Mouse (Mus musculus): ENCODE measurements around the gene Pold1. TPM values are rescaled to one million over a fixed set of nuclear protein-coding genes. Genes with fewer than 3 reads are reported as not detected.

Gene Pold1
- polyA plus RNA-seq, 1 experiment from 2014 or later: 46.9 TPM

DNA sequence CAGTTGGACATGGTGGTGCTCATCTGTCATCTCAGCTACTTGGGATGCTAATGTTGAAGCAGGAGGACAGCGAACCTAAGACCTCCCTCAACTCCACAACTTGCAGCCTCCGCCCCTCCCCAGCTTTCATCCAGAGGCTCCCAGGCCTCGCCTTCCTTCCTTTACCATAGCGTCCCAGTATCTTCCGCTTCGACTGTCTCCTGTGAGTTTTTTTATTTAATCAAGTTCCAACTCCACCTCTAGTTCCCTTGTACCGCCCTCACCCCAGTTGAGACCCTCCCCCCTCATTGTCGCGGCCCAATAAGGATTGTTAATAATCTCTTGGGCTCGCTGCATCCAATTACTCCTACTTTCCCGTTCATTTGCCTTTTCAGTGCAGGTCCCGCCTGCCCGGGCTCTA, 41.3 kb upstream of the Pold1 start:
- Histone ChIP-seq H3K9ac (replicated peaks) (no peak overlapping the region), H3K4me2 (replicated peaks) (peak overlapping the region; percentile 97), H3K27me3 (peaks cover 29% of the 10 kb centered on the region), H3K4me1 (peaks cover 70% of the 10 kb centered on the region), H3K36me3 (no peaks in the 10 kb centered on the region), H3K27ac (replicated peaks) (peak overlapping the region; percentile 58), H3K9me3 (no peaks in the 10 kb centered on the region), H3K4me3 (peak overlapping the region; percentile 64)
- WGBS: 5% methylated on average over 13 of the region's 13 CpGs
- ATAC-seq (replicated peaks): no peak

DNA sequence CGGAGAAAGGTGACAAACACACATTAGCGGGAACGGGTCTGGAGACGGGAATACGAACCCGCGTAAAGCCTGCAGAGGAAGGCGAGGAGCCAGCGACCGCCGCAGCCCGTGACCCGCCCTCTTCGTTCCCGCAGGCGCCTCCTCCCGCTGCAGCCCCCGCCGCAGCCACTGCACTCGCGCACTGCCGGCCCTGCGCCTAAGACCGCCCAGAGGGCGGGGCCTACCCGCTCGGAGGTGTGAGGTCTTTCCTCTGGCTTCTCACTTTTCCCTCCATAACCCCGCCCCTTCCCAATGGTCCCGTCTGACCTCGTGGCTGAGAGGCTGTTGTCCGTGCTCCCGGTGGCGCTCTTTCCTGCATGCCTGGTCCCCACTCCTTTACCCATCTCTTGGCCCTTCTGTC, 40.5 kb upstream of the Pold1 start:
- H3K9me3 ChIP-seq: no peaks in the 10 kb centered on the region
- ATAC-seq (replicated peaks): peak; percentile 12; the same call in 1 of the 2 replicates
- peak overlapping the region; percentile 47 for H3K9ac ChIP-seq (replicated peaks)
- no peaks in the 10 kb centered on the region for H3K36me3 ChIP-seq
- H3K4me1 ChIP-seq: peaks cover 63% of the 10 kb centered on the region
- peak overlapping the region; percentile 97 for H3K4me2 ChIP-seq (replicated peaks)
- H3K27me3 ChIP-seq: peaks cover 30% of the 10 kb centered on the region
- WGBS: 0% methylated on average over 33 of the region's 33 CpGs
- peak overlapping the region; percentile 58 for H3K27ac ChIP-seq (replicated peaks)
- H3K4me3 ChIP-seq: peak overlapping the region; percentile 64

DNA sequence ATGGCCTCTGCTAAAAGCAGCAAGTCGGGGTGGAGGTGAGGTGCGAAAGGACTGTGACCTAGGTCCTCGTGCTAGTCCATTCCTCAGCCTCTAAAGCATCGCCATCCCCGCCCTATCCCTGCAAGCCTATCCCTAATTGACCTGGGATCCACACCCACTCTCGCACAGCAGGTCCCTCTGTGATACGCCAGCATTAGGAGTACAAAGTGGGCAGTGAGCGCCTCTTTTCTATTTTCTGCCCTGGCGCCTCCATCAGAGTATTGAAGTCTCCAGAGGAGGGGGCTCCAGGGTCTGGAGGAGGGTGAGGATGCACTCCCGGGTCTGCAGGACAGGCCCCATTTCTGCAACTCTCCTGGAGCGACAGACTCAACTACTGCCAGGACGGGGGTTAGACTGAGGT, 39.7 kb upstream of the Pold1 start:
- H3K4me3 ChIP-seq: peak overlapping the region; percentile 64
- H3K9me3 ChIP-seq: no peaks in the 10 kb centered on the region
- ATAC-seq (replicated peaks): no peak
- peaks cover 56% of the 10 kb centered on the region for H3K4me1 ChIP-seq
- WGBS: 10% methylated on average over 12 of the region's 12 CpGs
- H3K4me2 ChIP-seq (replicated peaks): peak overlapping the region; percentile 97
- no peak overlapping the region for H3K27ac ChIP-seq (replicated peaks)
- peak overlapping the region; percentile 47 for H3K9ac ChIP-seq (replicated peaks)
- H3K27me3 ChIP-seq: peaks cover 30% of the 10 kb centered on the region
- no peaks in the 10 kb centered on the region for H3K36me3 ChIP-seq

DNA sequence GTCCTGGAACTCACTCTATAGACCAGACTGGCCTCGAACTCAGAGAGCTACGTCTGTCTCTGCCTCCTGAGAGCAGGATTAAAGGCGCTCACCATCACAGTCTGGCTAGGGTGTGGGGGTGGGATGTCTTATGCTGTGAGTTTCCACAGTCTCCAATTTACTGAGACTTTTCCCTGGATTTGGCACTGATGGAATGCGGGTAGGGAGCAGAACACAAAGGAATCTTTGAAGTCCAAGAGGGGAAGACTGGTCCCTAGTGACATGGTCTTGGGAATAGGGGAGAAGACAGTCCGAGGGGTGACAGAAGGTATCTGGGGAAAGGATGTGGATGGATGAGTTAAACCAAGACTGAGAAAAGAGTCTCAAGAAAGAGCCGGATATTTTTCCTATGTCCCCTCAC, 39.0 kb upstream of the Pold1 start:
- no peak for ATAC-seq (replicated peaks)
- Histone ChIP-seq H3K4me1 (peaks cover 49% of the 10 kb centered on the region), H3K4me2 (replicated peaks) (peak overlapping the region; percentile 97), H3K9ac (replicated peaks) (peak overlapping the region; percentile 51), H3K9me3 (no peaks in the 10 kb centered on the region), H3K27me3 (peaks cover 24% of the 10 kb centered on the region), H3K27ac (replicated peaks) (no peak overlapping the region), H3K4me3 (peak overlapping the region; percentile 64), H3K36me3 (no peaks in the 10 kb centered on the region)
- WGBS: 36% methylated on average over 6 of the region's 6 CpGs

DNA sequence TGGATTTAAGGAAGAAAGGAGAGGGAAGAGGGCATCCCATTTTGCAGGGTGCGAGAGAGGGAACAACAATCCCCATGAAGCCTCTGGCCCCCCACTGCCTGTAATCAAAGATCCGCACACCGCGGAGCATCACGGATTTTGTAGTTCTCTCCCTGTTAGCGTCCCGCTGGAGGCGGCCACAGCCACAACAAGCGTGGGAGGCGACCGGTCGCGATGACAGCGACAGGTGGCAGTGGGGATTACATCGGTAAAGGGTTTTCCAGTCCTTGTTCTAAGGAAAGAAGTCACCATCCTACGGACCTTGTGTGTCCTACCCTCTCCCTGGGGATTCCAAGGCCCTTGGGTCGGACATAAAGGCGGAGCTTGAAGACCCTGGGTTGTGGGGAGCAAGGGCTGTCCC, 38.3 kb upstream of the Pold1 start:
- no peaks in the 10 kb centered on the region for H3K9me3 ChIP-seq
- H3K4me1 ChIP-seq: peaks cover 42% of the 10 kb centered on the region
- peaks cover 16% of the 10 kb centered on the region; the same call in 1 of the 2 replicates for H3K27me3 ChIP-seq
- peak; percentile 36 for ATAC-seq (replicated peaks)
- peak overlapping the region; percentile 64 for H3K4me3 ChIP-seq
- H3K27ac ChIP-seq (replicated peaks): peak overlapping the region; percentile 62; the same call in 1 of the 2 replicates
- peak overlapping the region; percentile 97 for H3K4me2 ChIP-seq (replicated peaks)
- WGBS: 0% methylated on average over 18 of the region's 18 CpGs
- H3K36me3 ChIP-seq: no peaks in the 10 kb centered on the region
- H3K9ac ChIP-seq (replicated peaks): peak overlapping the region; percentile 51

DNA sequence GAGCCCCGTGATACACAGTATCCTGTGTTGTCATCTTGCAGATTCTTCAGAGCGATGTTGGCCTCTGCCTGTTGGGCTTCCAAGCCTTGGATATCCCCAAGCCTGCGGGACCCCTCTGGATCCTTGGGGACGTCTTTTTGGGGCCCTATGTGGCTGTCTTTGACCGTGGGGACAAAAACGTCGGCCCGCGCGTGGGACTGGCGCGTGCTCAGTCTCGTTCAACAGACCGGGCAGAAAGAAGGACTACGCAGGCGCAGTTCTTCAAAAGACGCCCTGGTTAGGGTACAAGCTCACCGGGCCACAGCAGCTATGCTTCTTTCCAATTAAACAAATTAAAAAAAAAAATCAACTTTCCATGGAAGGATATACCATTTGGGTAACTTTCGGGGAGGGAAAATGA, 37.9 kb upstream of the Pold1 start:
- Histone ChIP-seq H3K9ac (replicated peaks) (peak overlapping the region; percentile 51), H3K27ac (replicated peaks) (peak overlapping the region; percentile 62; the same call in 1 of the 2 replicates), H3K4me3 (peak overlapping the region; percentile 64), H3K36me3 (no peaks in the 10 kb centered on the region), H3K4me1 (peaks cover 37% of the 10 kb centered on the region), H3K27me3 (peaks cover 12% of the 10 kb centered on the region; the same call in 1 of the 2 replicates), H3K9me3 (no peaks in the 10 kb centered on the region), H3K4me2 (replicated peaks) (peak overlapping the region; percentile 97)
- ATAC-seq (replicated peaks): no peak
- 10% methylated on average over 19 of the region's 19 CpGs for WGBS

DNA sequence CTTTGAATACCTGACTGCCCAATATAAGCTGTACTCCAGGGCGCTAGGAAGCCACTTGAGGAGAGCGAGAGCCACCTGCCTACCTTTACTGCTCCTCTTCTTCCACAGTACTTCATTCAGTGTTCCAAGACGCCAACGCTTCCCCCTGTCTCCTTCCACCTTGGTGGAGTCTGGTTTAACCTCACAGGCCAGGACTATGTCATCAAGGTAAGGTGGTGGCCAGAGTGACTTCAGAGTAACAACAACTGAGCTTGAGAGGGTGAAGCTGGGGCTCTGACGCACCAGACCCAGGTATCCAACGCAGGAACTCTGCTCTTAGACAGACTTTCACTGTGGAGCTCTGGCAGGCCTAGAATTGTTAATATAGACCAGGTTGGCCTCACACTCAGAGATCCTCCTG, 37.0 kb upstream of the Pold1 start:
- peaks cover 31% of the 10 kb centered on the region for H3K4me1 ChIP-seq
- no peak for ATAC-seq (replicated peaks)
- peaks cover 12% of the 10 kb centered on the region; the same call in 1 of the 2 replicates for H3K27me3 ChIP-seq
- WGBS: 96% methylated on average over 6 of the region's 6 CpGs
- H3K9ac ChIP-seq (replicated peaks): no peak overlapping the region
- no peak overlapping the region for H3K4me3 ChIP-seq
- no peaks in the 10 kb centered on the region for H3K36me3 ChIP-seq
- no peak overlapping the region for H3K27ac ChIP-seq (replicated peaks)
- no peak overlapping the region for H3K4me2 ChIP-seq (replicated peaks)
- H3K9me3 ChIP-seq: no peaks in the 10 kb centered on the region

DNA sequence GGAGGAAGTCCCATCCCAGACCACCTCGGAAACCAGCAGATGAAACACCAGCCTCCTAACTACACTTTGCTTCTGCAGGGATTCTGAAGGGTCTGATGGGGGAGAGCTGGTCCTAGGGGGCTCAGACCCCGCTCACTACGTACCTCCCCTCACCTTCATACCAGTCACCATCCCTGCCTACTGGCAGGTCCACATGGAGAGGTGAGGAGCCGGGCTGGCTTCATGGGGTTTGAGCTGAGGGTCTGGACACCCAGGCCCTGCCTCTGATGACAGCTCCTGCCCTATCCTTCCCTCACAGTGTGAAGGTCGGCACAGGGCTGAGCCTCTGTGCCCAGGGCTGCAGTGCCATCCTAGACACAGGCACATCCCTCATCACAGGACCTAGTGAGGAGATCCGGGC, 36.3 kb upstream of the Pold1 start:
- H3K27ac ChIP-seq (replicated peaks): no peak overlapping the region
- no peak overlapping the region for H3K4me3 ChIP-seq
- H3K27me3 ChIP-seq: peaks cover 12% of the 10 kb centered on the region; the same call in 1 of the 2 replicates
- no peak overlapping the region for H3K4me2 ChIP-seq (replicated peaks)
- no peaks in the 10 kb centered on the region for H3K36me3 ChIP-seq
- 91% methylated on average over 6 of the region's 6 CpGs for WGBS
- no peaks in the 10 kb centered on the region for H3K9me3 ChIP-seq
- H3K4me1 ChIP-seq: peaks cover 29% of the 10 kb centered on the region
- no peak overlapping the region for H3K9ac ChIP-seq (replicated peaks)
- ATAC-seq (replicated peaks): no peak

DNA sequence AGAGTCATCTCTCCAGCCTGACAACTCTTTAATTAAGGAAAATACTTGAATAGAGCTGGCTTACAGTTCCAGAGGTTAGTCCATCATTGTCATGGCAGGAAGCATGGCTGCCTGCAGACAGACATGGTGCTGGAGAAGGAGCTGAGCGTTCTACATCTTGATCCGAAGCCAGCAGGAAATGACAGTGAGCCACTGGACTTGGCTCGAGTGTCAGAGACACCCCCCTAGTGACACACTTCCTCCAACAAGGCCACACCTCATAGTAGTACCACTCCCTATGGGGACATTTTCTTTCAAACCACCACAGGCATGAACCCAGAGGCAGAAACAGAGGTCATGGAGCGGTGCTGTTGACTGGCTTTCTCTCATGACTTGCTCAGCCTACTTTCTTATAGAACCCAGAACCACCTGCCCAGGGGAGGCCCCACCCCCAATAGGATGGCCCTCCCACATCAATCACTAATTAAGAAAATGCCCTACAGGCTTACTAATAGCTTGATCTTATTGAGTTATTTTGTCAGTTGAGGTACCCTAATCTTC, 35.7 kb upstream of the Pold1 start:
- H3K27ac ChIP-seq (replicated peaks): no peak overlapping the region

DNA sequence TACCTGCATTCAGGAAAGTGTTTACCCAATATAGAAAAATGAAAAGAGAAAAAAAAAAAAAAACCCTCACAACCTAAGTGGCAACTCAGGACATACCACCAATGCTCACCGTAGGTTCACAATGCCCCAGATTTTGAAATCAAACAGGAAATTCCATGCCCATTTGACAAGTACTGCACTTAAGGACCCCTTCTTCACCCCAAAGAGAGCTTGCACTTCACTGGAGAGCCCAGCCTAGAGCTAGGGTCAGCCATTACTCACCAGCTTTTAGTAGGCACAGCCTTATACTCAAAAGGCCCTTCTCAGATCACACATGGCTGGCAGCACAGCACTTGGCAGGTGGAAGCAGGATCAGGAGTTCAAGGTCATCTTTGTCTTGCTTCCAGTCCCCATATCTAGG, 34.5 kb upstream of the Pold1 start:
- no peaks in the 10 kb centered on the region for H3K9me3 ChIP-seq
- ATAC-seq (replicated peaks): no peak
- H3K4me1 ChIP-seq: peaks cover 12% of the 10 kb centered on the region
- no peaks in the 10 kb centered on the region for H3K36me3 ChIP-seq
- H3K9ac ChIP-seq (replicated peaks): no peak overlapping the region
- H3K27ac ChIP-seq (replicated peaks): no peak overlapping the region
- no peak overlapping the region for H3K4me3 ChIP-seq
- H3K27me3 ChIP-seq: peaks cover 12% of the 10 kb centered on the region; the same call in 1 of the 2 replicates
- no peak overlapping the region for H3K4me2 ChIP-seq (replicated peaks)
- 100% methylated on average over 1 of the region's 1 CpGs for WGBS

More for the DNA sequence above, 35.7 kb upstream of the Pold1 start:
- Histone ChIP-seq H3K9me3 (no peaks in the 10 kb centered on the region), H3K36me3 (no peaks in the 10 kb centered on the region), H3K4me3 (no peak overlapping the region), H3K4me1 (peaks cover 23% of the 10 kb centered on the region), H3K27me3 (peaks cover 12% of the 10 kb centered on the region; the same call in 1 of the 2 replicates), H3K4me2 (replicated peaks) (no peak overlapping the region), H3K9ac (replicated peaks) (no peak overlapping the region)
- no peak for ATAC-seq (replicated peaks)
- WGBS: 82% methylated on average over 4 of the region's 4 CpGs

DNA sequence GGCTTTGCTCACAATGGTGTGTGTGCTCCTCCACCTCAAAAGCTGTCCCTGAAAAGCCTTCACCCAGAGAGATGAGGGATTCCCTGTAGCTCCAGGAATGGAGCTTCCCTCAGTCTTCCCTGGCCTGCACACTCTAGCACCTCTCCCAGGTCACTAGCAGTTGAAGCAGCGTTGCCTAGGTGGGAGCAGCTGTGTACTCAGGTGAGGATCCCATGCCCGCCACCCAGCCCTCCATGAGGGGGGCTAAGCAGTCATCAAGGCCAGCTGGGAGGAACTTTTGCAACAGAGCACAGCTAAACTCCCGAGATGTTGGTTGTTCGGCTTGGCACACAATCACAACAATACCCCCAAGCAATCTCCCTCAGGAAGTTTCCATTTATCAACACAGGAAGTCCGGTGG, 34.1 kb upstream of the Pold1 start:
- no peak overlapping the region for H3K27ac ChIP-seq (replicated peaks)
- no peaks in the 10 kb centered on the region for H3K9me3 ChIP-seq
- H3K4me1 ChIP-seq: peaks cover 8% of the 10 kb centered on the region
- H3K27me3 ChIP-seq: peaks cover 10% of the 10 kb centered on the region; the same call in 1 of the 2 replicates
- ATAC-seq (replicated peaks): no peak
- WGBS: 85% methylated on average over 5 of the region's 5 CpGs
- no peak overlapping the region for H3K9ac ChIP-seq (replicated peaks)
- H3K4me2 ChIP-seq (replicated peaks): no peak overlapping the region
- no peaks in the 10 kb centered on the region for H3K36me3 ChIP-seq
- H3K4me3 ChIP-seq: no peak overlapping the region

DNA sequence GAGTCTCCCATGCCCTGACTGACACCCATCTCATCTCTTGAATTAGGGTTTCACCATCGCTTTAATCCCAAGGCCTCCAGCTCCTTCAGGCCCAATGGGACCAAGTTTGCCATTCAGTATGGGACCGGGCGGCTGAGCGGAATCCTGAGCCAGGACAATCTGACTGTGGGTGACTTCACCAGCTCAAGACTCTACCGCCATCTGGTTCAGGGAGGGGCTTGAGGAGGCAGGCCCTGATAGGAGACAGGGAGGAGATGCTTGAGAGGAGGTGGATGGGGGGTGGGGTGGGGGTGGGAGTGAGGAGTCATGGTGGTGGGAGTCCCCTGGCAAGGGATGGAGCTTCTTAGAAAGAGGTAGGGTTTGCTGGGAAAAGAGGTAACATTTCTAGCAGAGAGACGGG, 33.0 kb upstream of the Pold1 start:
- 87% methylated on average over 6 of the region's 6 CpGs for WGBS
- H3K9ac ChIP-seq (replicated peaks): no peak overlapping the region
- H3K27ac ChIP-seq (replicated peaks): no peak overlapping the region
- no peaks in the 10 kb centered on the region for H3K4me1 ChIP-seq
- 0 out of 2 replicates have a peak, but pooled peaks cover 3% of the 10 kb centered on the region for H3K27me3 ChIP-seq
- no peak for ATAC-seq (replicated peaks)
- H3K36me3 ChIP-seq: no peaks in the 10 kb centered on the region
- H3K4me2 ChIP-seq (replicated peaks): no peak overlapping the region
- no peak overlapping the region for H3K4me3 ChIP-seq
- H3K9me3 ChIP-seq: no peaks in the 10 kb centered on the region

DNA sequence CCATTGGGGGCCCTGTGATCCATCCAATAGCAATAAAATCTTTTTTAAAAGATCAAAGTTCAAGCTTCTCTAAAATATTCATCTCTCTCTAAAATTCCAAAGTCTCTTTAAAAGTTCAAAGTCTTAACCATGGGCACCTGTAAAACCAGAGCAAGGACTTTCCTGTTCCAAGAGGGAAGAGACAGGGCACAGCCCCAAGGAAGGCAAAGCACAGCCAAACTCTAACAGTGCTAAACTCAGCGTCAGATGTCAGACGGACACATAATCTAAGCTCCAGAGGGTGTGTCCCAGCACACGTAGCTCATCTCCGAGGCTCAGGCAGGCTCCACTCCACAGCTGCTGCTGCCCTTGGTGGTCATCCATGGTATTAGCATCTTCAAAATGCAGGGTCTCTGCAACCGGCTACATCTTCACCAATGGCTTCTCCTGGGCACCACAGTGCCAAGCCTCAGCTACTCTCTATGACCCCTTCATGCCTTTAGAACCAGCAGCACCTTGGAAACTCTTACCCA, 27.7 kb upstream of the Pold1 start:
- no peak overlapping the region for H3K4me2 ChIP-seq (replicated peaks)
- no peak overlapping the region for H3K4me3 ChIP-seq
- H3K9ac ChIP-seq (replicated peaks): no peak overlapping the region
- H3K27me3 ChIP-seq: no peaks in the 10 kb centered on the region
- no peaks in the 10 kb centered on the region for H3K9me3 ChIP-seq
- no peaks in the 10 kb centered on the region for H3K4me1 ChIP-seq
- H3K36me3 ChIP-seq: no peaks in the 10 kb centered on the region
- WGBS: 59% methylated on average over 5 of the region's 5 CpGs
- H3K27ac ChIP-seq (replicated peaks): no peak overlapping the region
- no peak for ATAC-seq (replicated peaks)

All from forebrain, embryonic 15.5 days (tissue).